Mouse (Mus musculus): ENCODE measurements at regions not wholly inside any gene's neighbourhood (a gene's known extent, or its start where the extent isn't known, plus 50 kb on each side); places are given as distances from the start of the nearest gene placed in this dataset.
"Not testable (repeated sequence)": the region's sequence is repeated elsewhere in the genome, so short reads cannot be mapped to it uniquely, and the experiment has no call there.

GRCm38 (mm10) chr9:43857988-43858387, 114.2 kb downstream of the Nectin1 start:
- peak; percentile 9 for DNase-seq (ENCODE audit: low spot score)

- DNase-seq (ENCODE audit: low spot score): no peak
These were observed 115.0 kb downstream of the Nectin1 start for GRCm38 (mm10) chr9:43858761-43859160.

- DNase-seq (ENCODE audit: low spot score): no peak
These were observed 116.5 kb downstream of the Nectin1 start for GRCm38 (mm10) chr9:43860264-43860663.

- DNase-seq (ENCODE audit: low spot score): no peak
These were observed 117.6 kb downstream of the Nectin1 start for GRCm38 (mm10) chr9:43861375-43861774.

GRCm38 (mm10) chr9:43862034-43862433, 118.2 kb downstream of the Nectin1 start:
- DNase-seq (ENCODE audit: low spot score): not testable (repeated sequence)

GRCm38 (mm10) chr9:43863609-43864397, 120.0 kb downstream of the Nectin1 start:
- peak; percentile 76 for DNase-seq (ENCODE audit: low spot score)

- no peak for DNase-seq (ENCODE audit: low spot score)
These were observed 123.0 kb downstream of the Nectin1 start for GRCm38 (mm10) chr9:43866802-43867201.

- DNase-seq (ENCODE audit: low spot score): no peak
These were observed 130.1 kb downstream of the Nectin1 start for GRCm38 (mm10) chr9:43873841-43874240.

- no peak for DNase-seq (ENCODE audit: low spot score)
These were observed 130.5 kb downstream of the Nectin1 start for GRCm38 (mm10) chr9:43874332-43874731.

GRCm38 (mm10) chr9:43879220-43879968, 135.6 kb downstream of the Nectin1 start:
- peak; percentile 45 for DNase-seq (ENCODE audit: low spot score)

- DNase-seq (ENCODE audit: low spot score): peak; percentile 72
These were observed 136.2 kb downstream of the Nectin1 start for GRCm38 (mm10) chr9:43879969-43880396.

- DNase-seq (ENCODE audit: low spot score): no peak
These were observed 149.3 kb downstream of the Nectin1 start for GRCm38 (mm10) chr9:43893086-43893485.

GRCm38 (mm10) chr9:43899239-43899638, 143.9 kb upstream of the Thy1 start:
- DNase-seq (ENCODE audit: low spot score): no peak

GRCm38 (mm10) chr9:43908325-43908724, 134.9 kb upstream of the Thy1 start:
- no peak for DNase-seq (ENCODE audit: low spot score)

GRCm38 (mm10) chr9:43915015-43915414, 128.2 kb upstream of the Thy1 start:
- DNase-seq (ENCODE audit: low spot score): peak; percentile 60

- no peak for DNase-seq (ENCODE audit: low spot score)
These were observed 125.7 kb upstream of the Thy1 start for GRCm38 (mm10) chr9:43917467-43917866.

- no peak for DNase-seq (ENCODE audit: low spot score)
These were observed 124.2 kb upstream of the Thy1 start for GRCm38 (mm10) chr9:43919010-43919409.

GRCm38 (mm10) chr9:43920053-43920754, 123.0 kb upstream of the Thy1 start:
- peak; percentile 59 for DNase-seq (ENCODE audit: low spot score)

- DNase-seq (ENCODE audit: low spot score): no peak
These were observed 121.0 kb upstream of the Thy1 start for GRCm38 (mm10) chr9:43922231-43922630.

- DNase-seq (ENCODE audit: low spot score): no peak
These were observed 120.1 kb upstream of the Thy1 start for GRCm38 (mm10) chr9:43923088-43923487.

GRCm38 (mm10) chr9:43924795-43925194, 118.4 kb upstream of the Thy1 start:
- peak; percentile 29 for DNase-seq (ENCODE audit: low spot score)

GRCm38 (mm10) chr9:43929312-43930036, 113.7 kb upstream of the Thy1 start:
- DNase-seq (ENCODE audit: low spot score): peak; percentile 13

Measured in embryo, embryonic 10 days (tissue).